Mouse (Mus musculus): Measurements from ENCODE around the gene Dennd4c.

Gene Dennd4c

GRCm38 (mm10) chr4:86882413-86882812 lies 134.1 kb downstream of the Dennd4c start:
- DNase-seq (ENCODE audit: low spot score in 2 of 2) = no peak

- DNase-seq (ENCODE audit: low spot score in 2 of 2) = no peak
Measured at GRCm38 (mm10) chr4:86884945-86885344, 136.6 kb downstream of the Dennd4c start.

- no peak for DNase-seq (ENCODE audit: low spot score in 2 of 2)
Measured at GRCm38 (mm10) chr4:86885790-86886159, 137.4 kb downstream of the Dennd4c start.

- DNase-seq (ENCODE audit: low spot score in 2 of 2) = no peak
Measured at GRCm38 (mm10) chr4:86886160-86886878, 138.0 kb downstream of the Dennd4c start.

GRCm38 (mm10) chr4:86887879-86888278 lies 139.5 kb downstream of the Dennd4c start:
- no peak for DNase-seq (ENCODE audit: low spot score in 2 of 2)

GRCm38 (mm10) chr4:86897411-86897810 lies 149.1 kb downstream of the Dennd4c start:
- no peak for DNase-seq (ENCODE audit: low spot score in 2 of 2)

GRCm38 (mm10) chr4:86898791-86899474 lies 150.6 kb downstream of the Dennd4c start:
- DNase-seq (ENCODE audit: low spot score in 2 of 2) = no peak

Measured in frontal cortex, postnatal 10 days (tissue).